Mouse (Mus musculus): ENCODE data around the gene Gm42688. TPM values are rescaled to one million over a fixed set of nuclear protein-coding genes. Genes with fewer than 3 reads are reported as not detected.
A peak's percentile ranks its signal among the peaks of the same experiment; 100 is the strongest.

Gm42688 gene
- polyA plus RNA-seq, 1 experiment = 4.2 TPM

DNA sequence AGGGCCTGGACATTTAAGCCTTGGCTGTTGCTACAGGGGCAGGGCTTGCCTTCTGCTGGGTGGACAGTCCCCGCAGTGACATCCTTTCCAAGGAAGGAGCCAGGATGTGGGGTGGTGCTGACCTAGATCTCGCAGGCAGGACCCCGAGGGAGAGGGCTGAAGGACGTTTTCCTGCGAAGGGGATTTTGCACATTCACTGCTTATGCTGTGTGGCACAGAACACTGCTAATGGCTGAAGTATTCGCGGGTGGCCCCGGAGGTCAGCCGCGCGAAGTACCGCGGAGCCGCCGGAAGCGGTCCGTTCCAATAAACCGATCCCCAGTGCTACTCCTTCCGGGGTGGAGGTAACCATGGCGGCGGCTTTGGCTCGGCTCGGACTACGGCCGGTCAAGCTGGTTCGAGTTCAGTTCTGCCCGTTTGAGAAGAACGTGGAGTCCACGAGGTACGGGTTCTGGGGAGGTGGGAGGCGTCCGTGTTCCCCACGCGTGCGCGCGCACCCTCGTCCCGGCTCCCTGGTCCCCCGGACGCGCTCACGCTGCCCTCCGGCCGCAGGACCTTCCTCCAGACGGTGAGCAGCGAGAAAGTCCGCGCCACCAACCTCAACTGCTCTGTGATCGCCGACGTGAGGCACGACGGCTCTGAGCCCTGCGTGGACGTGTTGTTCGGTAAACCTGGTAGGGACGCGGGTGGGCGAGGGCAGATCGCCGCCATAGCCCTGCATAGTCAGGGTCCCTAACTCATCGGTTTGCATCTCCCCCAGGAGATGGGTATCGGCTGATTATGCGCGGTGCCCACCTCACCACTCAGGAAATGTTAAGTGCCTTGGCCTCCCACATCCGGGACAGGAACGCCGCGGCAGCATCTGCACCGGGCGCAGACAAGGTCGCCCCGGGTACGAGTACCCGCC, 7.6 kb downstream of the Gm42688 start, which contains the start of gene Mrpl53:
Gene Mrpl53 (plus strand): TSS at position 279 of the 907 bp plus-strand sequence.
- Histone ChIP-seq H3K27me3 (ENCODE audit: control insufficient read depth, insufficient read depth, low read length) (no peaks in the 10 kb centered on the region), H3K36me3 (ENCODE audit: control insufficient read depth, insufficient read depth, low read length) (peaks cover 6% of the 10 kb centered on the region; the same call in 1 of the 2 replicates), H3K27ac (ENCODE audit: insufficient read depth, low read depth, low read length) (peak within 1 kb of the TSS; percentile 86), H3K4me1 (ENCODE audit: control insufficient read depth, insufficient read depth, insufficient read length, low read length) (peaks cover 7% of the 10 kb centered on the region), H3K4me3 (ENCODE audit: low read depth, low read length) (peak within 1 kb of the TSS; percentile 99)
- WGBS = under 1% methylated on average over 76 of the region's 76 CpGs
- peak; percentile 86 for TF ChIP-seq POLR2A (IDR thresholded peaks at IDR 0.05; ENCODE audit: low read depth, low read length)
- no peak for TF ChIP-seq CTCF (IDR thresholded peaks at IDR 0.05; ENCODE audit: extremely low read depth, insufficient read length, insufficient replicate concordance, low read depth, low read length)

DNA sequence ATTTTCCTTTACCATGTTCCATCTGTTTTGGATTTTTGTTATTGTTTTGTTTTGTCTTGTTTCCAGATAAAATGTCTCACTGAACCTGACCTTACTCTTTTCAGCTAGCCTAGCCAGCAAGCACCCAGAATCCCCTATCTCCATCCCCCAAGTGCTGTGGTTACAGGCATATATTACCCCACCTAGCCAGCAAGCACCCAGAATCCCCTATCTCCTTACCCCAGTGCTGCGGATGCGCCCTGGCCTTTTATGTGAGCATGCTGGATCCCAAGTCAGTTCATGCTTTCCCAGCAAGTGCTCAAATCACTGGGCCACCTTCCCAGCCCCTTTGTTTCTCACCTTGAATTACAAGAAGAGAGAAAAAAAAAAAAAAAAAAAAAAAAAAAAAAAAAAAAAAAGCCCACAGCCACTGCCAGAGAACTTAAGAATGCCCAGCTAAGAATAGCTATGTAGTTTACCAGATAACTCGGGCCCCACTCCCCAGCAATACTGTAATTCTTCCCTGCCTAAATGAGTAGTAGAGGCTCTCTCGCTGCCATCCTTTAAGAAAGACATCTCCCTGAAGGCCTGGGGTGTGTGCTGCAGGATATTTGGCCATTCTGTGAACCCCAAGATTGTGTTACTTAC, 10.2 kb downstream of the Gm42688 start:
- peaks cover 15% of the 10 kb centered on the region for H3K4me1 ChIP-seq (ENCODE audit: control insufficient read depth, insufficient read depth, insufficient read length, low read length)
- peaks cover 4% of the 10 kb centered on the region; the same call in 1 of the 2 replicates for H3K36me3 ChIP-seq (ENCODE audit: control insufficient read depth, insufficient read depth, low read length)
- no peak for TF ChIP-seq CTCF (IDR thresholded peaks at IDR 0.05; ENCODE audit: extremely low read depth, insufficient read length, insufficient replicate concordance, low read depth, low read length)
- no peak for TF ChIP-seq POLR2A (IDR thresholded peaks at IDR 0.05; ENCODE audit: low read depth, low read length)
- no peak overlapping the region for H3K27ac ChIP-seq (ENCODE audit: insufficient read depth, low read depth, low read length)
- no peak overlapping the region for H3K4me3 ChIP-seq (ENCODE audit: low read depth, low read length)
- H3K27me3 ChIP-seq (ENCODE audit: control insufficient read depth, insufficient read depth, low read length) = no peaks in the 10 kb centered on the region
- WGBS = 86% methylated on average over 4 of the region's 4 CpGs

DNA sequence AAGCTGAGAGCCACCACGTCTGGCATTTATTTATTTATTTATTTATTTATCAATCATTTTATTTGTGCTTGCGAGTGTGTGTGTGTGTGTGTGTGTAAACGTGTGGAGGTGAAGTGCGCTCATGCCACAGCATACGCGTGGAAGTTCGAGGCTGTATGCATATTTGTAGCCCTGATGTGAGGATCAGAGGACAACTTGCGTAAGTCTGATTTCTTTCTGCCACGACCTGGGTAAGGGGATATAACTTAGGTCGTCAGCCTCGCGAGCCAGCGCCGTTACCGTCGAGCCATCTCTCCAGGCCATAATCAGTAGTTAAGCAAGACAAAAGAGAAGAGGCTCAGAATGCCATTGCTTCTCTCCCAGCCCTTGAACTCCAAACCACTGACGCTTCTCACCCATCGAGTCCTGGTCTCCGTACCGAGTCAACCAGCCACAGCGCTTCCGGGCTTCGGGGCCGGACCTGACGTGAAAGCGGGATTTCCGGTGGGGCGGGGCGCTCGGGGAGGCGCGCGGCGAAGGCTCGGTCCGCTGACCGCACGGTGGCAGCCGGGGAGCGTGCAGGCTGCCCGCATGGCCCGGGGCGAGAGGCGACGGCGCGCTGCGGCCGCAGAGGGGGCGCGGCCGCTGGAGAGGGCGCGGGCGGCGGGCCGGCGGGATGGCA, 13.7 kb downstream of the Gm42688 start, which contains the start of gene Mogs:
Gene Mogs (plus strand): TSS at position 486 of the 661 bp plus-strand sequence.
- Histone ChIP-seq H3K36me3 (ENCODE audit: control insufficient read depth, insufficient read depth, low read length) (peaks cover 7% of the 10 kb centered on the region), H3K4me1 (ENCODE audit: control insufficient read depth, insufficient read depth, insufficient read length, low read length) (peaks cover 14% of the 10 kb centered on the region), H3K4me3 (ENCODE audit: low read depth, low read length) (peak within 1 kb of the TSS; percentile 75), H3K27me3 (ENCODE audit: control insufficient read depth, insufficient read depth, low read length) (no peaks in the 10 kb centered on the region), H3K27ac (ENCODE audit: insufficient read depth, low read depth, low read length) (peak within 1 kb of the TSS; percentile 96)
- 0 out of 2 replicates have a peak, but pooled peaks have one; percentile 32 for TF ChIP-seq CTCF (IDR thresholded peaks at IDR 0.05; ENCODE audit: extremely low read depth, insufficient read length, insufficient replicate concordance, low read depth, low read length)
- peak; percentile 95 for TF ChIP-seq POLR2A (IDR thresholded peaks at IDR 0.05; ENCODE audit: low read depth, low read length)
- 1% methylated on average over 54 of the region's 58 CpGs for WGBS

DNA sequence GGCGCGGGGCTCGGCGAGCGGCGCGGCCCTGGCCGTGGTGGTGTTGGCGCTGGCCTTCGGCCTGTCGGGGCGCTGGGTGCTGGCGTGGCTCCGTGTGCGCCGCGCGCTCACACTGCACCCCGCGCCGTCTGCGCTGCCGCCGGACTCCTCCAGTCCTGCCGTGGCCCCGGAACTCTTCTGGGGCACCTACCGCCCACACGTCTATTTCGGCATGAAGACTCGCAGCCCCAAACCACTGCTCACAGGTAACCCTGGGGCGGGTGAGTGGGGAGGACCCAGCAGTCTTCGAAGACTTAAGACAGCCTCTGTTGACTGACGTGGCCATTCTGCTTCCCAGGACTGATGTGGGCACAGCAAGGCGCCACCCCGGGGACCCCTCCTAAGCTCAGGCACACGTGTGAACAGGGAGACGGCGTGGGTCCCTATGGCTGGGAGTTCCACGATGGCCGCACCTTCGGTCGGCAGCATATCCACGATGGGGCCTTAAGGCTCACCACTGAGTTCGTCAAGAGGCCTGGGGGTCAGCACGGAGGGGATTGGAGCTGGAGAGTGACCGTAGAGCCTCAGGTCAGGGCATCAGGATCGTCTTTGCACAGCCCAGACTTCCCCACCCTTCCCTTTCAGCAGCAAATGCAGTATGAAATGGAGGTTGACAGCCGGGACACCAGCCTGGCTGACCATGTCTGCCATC, 14.4 kb downstream of the Gm42688 start:
- WGBS = under 1% methylated on average over 40 of the region's 48 CpGs
- H3K36me3 ChIP-seq (ENCODE audit: control insufficient read depth, insufficient read depth, low read length) = peaks cover 6% of the 10 kb centered on the region
- no peak for TF ChIP-seq CTCF (IDR thresholded peaks at IDR 0.05; ENCODE audit: extremely low read depth, insufficient read length, insufficient replicate concordance, low read depth, low read length)
- TF ChIP-seq POLR2A (IDR thresholded peaks at IDR 0.05; ENCODE audit: low read depth, low read length) = no peak
- peaks cover 17% of the 10 kb centered on the region for H3K4me1 ChIP-seq (ENCODE audit: control insufficient read depth, insufficient read depth, insufficient read length, low read length)
- peak overlapping the region; percentile 30; the same call in 1 of the 2 replicates for H3K27ac ChIP-seq (ENCODE audit: insufficient read depth, low read depth, low read length)
- peak overlapping the region; percentile 75 for H3K4me3 ChIP-seq (ENCODE audit: low read depth, low read length)
- H3K27me3 ChIP-seq (ENCODE audit: control insufficient read depth, insufficient read depth, low read length) = no peaks in the 10 kb centered on the region

DNA sequence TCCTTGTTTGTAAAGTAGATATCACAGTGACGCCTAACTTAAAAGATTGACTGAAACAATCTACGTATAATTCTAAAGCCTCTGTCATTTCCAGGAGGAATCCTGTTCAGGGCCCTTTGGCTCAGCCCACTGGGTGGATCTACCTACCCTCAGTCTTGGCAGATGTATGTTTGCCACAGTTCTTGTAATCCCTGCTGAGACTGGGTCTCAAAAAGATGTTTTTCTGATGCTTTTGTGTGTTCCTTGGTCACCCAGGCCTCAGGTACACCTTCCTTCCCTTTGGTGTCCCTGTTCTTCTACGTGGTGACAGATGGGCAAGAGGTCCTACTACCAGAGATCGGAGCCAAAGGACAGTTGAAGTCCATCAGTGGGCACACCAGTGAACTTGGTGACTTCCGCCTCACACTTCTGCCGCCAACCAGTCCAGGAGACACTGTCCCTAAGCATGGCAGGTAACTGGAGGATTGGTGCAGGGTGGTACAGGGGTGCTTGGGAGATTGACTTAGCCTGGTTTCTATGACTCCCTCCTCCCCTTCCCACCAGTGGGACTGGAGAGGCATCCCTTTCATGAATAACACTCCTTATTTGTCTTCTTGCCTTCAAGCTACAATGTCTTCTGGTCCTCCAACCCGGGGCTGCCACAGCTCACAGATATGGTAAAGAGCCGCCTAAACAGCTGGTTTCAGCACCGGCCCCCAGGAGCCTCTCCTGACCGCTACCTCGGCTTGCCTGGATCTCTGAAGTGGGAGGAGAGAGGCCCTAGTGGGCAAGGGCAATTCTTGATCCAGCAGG, 15.2 kb downstream of the Gm42688 start:
- H3K27me3 ChIP-seq (ENCODE audit: control insufficient read depth, insufficient read depth, low read length) = no peaks in the 10 kb centered on the region
- H3K4me1 ChIP-seq (ENCODE audit: control insufficient read depth, insufficient read depth, insufficient read length, low read length) = peaks cover 17% of the 10 kb centered on the region
- TF ChIP-seq POLR2A (IDR thresholded peaks at IDR 0.05; ENCODE audit: low read depth, low read length) (no peak), CTCF (IDR thresholded peaks at IDR 0.05; ENCODE audit: extremely low read depth, insufficient read length, insufficient replicate concordance, low read depth, low read length) (no peak)
- peak overlapping the region; percentile 75 for H3K4me3 ChIP-seq (ENCODE audit: low read depth, low read length)
- H3K27ac ChIP-seq (ENCODE audit: insufficient read depth, low read depth, low read length) = no peak overlapping the region
- WGBS = 62% methylated on average over 11 of the region's 11 CpGs
- peaks cover 6% of the 10 kb centered on the region for H3K36me3 ChIP-seq (ENCODE audit: control insufficient read depth, insufficient read depth, low read length)

DNA sequence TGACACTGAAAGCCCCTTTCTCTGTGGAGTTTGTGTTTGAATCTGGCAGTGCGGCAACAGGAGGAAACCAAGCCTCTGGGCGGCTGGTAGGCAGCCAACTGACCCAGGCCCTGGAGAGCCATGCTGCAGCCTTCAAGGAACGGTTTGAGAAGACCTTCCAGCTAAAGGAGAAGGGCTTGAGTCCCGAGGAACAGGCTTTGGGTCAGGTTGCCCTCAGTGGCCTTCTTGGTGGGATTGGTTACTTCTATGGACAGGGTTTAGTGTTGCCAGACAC, 15.7 kb downstream of the Gm42688 start:
- peak overlapping the region; percentile 21; the same call in 1 of the 2 replicates for H3K4me3 ChIP-seq (ENCODE audit: low read depth, low read length)
- TF ChIP-seq POLR2A (IDR thresholded peaks at IDR 0.05; ENCODE audit: low read depth, low read length) = no peak; the same call in 1 of the 2 replicates
- WGBS = 83% methylated on average over 4 of the region's 4 CpGs
- peaks cover 18% of the 10 kb centered on the region for H3K4me1 ChIP-seq (ENCODE audit: control insufficient read depth, insufficient read depth, insufficient read length, low read length)
- H3K27ac ChIP-seq (ENCODE audit: insufficient read depth, low read depth, low read length) = no peak overlapping the region
- no peaks in the 10 kb centered on the region for H3K27me3 ChIP-seq (ENCODE audit: control insufficient read depth, insufficient read depth, low read length)
- peaks cover 6% of the 10 kb centered on the region for H3K36me3 ChIP-seq (ENCODE audit: control insufficient read depth, insufficient read depth, low read length)
